Mouse (Mus musculus): ENCODE data around the gene Cd70. TPM values are rescaled to one million over a fixed set of nuclear protein-coding genes. Genes with fewer than 3 reads are reported as not detected.

Cd70 gene
- polyA plus RNA-seq (2011; ENCODE audit: insufficient read length, low read depth, missing spikeins): not detected in 2 replicates

DNA sequence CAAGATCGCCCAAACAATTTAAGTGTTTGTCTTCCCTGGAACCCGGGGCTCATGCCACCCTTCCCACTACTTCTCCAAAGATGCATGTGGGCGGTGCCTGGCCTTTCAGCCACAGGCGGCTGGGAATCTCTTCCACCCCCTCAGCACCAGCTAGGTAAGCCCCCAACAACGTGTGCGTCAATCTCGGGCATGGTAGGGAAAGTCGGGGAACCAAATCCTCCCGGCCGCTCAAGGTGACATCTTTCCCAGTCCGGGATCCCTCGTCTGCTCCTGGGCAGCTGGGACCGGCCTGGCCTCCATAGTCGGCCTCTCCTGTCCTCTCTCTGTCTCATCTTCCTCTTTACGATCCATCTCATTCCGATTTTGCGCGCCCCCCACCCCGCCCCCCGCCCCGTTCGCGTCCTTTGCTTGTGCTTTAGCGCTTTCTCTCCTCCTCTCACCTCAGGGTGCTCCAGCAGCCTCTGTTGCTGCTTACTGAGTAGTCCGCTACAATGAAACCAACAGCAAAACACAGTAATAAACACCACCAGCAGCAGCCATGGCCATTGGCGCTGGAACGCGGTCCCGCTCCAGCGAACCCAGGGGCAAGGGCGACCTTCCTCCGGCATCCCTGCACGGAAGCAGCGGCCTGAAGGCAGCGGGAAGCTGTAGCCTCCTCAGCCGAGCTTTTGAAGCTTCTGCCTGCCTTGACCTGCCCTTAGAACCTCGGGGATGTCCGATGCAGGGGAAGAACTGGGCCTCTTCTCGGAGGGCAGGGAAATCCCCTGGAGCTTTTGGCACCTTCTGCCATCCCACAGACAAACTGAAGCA lies at the start of gene Cd70:
Gene Cd70, minus strand, starts transcription at position 784 of the 810 bp plus-strand sequence.
- Histone ChIP-seq H3K4me1 (ENCODE audit: control insufficient read depth, insufficient read depth, low read length) (no peaks in the 10 kb centered on the region), H3K4me3 (ENCODE audit: insufficient read depth, low read length) (no peak within 1 kb of the TSS), H3K27ac (ENCODE audit: insufficient read depth, low read length) (no peak within 1 kb of the TSS)
- no peak for TF ChIP-seq CTCF (IDR thresholded peaks at IDR 0.05; ENCODE audit: borderline replicate concordance, insufficient read depth, low read length)
- no peak for TF ChIP-seq POLR2A (IDR thresholded peaks at IDR 0.05; ENCODE audit: low read depth, low read length)

GRCm38 (mm10) chr17:57198252-57198651 lies 48.7 kb upstream of the Cd70 start:
- H3K27ac ChIP-seq (ENCODE audit: insufficient read depth, low read length): no peak overlapping the region
- no peak overlapping the region for H3K4me3 ChIP-seq (ENCODE audit: insufficient read depth, low read length)
- TF ChIP-seq CTCF (IDR thresholded peaks at IDR 0.05; ENCODE audit: borderline replicate concordance, insufficient read depth, low read length) (no peak), POLR2A (IDR thresholded peaks at IDR 0.05; ENCODE audit: low read depth, low read length) (no peak)
- H3K4me1 ChIP-seq (ENCODE audit: control insufficient read depth, insufficient read depth, low read length): no peaks in the 10 kb centered on the region

DNA sequence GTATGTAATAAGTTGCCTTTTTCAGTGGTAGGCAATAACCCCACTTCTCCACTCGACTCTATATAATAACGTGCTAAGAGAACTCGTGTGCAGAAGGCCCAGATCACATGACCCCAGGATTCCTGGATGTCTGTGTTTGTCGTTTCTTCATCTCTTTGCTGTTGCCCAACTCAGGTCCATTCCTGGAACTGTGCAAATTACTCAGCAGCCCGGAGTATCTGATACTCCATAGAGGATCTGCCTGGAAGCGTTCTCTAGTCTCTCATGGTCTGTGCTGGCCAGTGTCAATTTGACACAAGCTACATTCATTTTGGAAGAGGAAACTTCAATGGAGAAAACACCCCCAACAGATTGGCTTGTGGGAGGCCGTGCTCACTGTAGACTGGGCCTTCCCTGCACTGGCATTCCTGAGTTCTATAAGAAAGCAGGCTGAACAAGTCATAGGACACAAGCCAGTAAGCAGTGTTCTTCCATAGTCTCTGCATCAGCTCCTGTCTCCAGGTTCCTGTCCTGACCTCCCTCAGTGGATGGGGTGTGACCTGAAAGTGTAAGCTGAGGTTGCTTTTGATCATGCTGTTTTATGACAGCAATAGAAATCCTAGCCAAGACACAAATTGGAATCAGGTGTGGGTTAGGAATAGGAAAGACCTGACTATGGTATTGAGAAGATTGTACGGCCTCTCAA lies 45.9 kb upstream of the Cd70 start:
- Histone ChIP-seq H3K4me3 (ENCODE audit: insufficient read depth, low read length) (no peak overlapping the region), H3K27ac (ENCODE audit: insufficient read depth, low read length) (no peak overlapping the region), H3K4me1 (ENCODE audit: control insufficient read depth, insufficient read depth, low read length) (no peaks in the 10 kb centered on the region)
- TF ChIP-seq CTCF (IDR thresholded peaks at IDR 0.05; ENCODE audit: borderline replicate concordance, insufficient read depth, low read length) (no peak), POLR2A (IDR thresholded peaks at IDR 0.05; ENCODE audit: low read depth, low read length) (no peak)

DNA sequence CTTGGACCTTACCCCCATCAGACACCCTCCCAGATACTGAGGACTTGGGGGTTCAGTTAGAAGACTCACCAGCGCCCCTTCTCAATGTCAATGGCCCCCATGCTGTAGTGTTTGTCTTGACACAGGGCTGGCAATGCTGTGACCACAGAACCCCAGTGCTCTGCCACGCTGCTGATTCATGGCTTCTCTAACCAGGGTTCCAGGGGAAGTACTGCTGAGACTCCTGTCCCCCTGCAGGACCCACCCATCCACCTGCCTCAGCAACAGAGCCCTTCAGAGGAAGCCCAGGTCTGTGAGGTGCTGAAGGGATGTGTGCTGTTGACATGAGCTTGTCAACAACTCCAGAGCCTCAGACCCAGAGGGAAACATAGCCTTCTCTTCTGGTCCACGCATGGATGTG lies 45.2 kb upstream of the Cd70 start:
- Histone ChIP-seq H3K4me3 (ENCODE audit: insufficient read depth, low read length) (no peak overlapping the region), H3K27ac (ENCODE audit: insufficient read depth, low read length) (no peak overlapping the region), H3K4me1 (ENCODE audit: control insufficient read depth, insufficient read depth, low read length) (no peaks in the 10 kb centered on the region)
- TF ChIP-seq CTCF (IDR thresholded peaks at IDR 0.05; ENCODE audit: borderline replicate concordance, insufficient read depth, low read length): no peak
- TF ChIP-seq POLR2A (IDR thresholded peaks at IDR 0.05; ENCODE audit: low read depth, low read length): no peak

DNA sequence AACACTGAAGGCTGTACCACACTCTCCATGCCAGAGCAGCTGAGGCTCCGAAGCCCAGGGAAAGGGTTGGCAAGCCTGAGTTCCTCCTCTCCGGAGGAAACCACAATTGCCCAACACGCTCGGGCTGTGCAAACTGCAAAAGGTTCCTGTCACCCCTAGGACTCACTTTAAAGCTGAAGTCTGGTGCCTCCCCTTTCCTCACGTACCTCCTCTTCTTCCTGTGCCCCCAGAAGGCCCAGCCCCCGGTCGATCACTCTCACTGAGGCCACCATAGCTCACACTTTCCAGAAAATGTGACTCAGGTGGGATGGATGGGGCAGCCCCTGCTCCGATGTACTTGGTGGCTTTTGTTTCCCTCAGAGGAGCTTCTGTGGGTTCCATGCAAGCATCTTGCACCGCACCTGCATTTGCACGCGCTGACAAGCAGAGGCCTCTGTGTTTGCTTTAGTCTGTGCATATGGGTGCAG lies 44.5 kb upstream of the Cd70 start, which contains the start of gene Tnfsf14:
Gene Tnfsf14, minus strand, starts transcription at position 137 of the 467 bp plus-strand sequence.
- Histone ChIP-seq H3K4me1 (ENCODE audit: control insufficient read depth, insufficient read depth, low read length) (no peaks in the 10 kb centered on the region), H3K4me3 (ENCODE audit: insufficient read depth, low read length) (no peak within 1 kb of the TSS), H3K27ac (ENCODE audit: insufficient read depth, low read length) (no peak within 1 kb of the TSS)
- no peak for TF ChIP-seq CTCF (IDR thresholded peaks at IDR 0.05; ENCODE audit: borderline replicate concordance, insufficient read depth, low read length)
- TF ChIP-seq POLR2A (IDR thresholded peaks at IDR 0.05; ENCODE audit: low read depth, low read length): no peak

- TF ChIP-seq POLR2A (IDR thresholded peaks at IDR 0.05; ENCODE audit: low read depth, low read length): no peak
- no peak for TF ChIP-seq CTCF (IDR thresholded peaks at IDR 0.05; ENCODE audit: borderline replicate concordance, insufficient read depth, low read length)
- no peak overlapping the region for H3K27ac ChIP-seq (ENCODE audit: insufficient read depth, low read length)
- H3K4me3 ChIP-seq (ENCODE audit: insufficient read depth, low read length): no peak overlapping the region
- no peaks in the 10 kb centered on the region for H3K4me1 ChIP-seq (ENCODE audit: control insufficient read depth, insufficient read depth, low read length)
Measured at GRCm38 (mm10) chr17:57188510-57189192, 39.1 kb upstream of the Cd70 start.

DNA sequence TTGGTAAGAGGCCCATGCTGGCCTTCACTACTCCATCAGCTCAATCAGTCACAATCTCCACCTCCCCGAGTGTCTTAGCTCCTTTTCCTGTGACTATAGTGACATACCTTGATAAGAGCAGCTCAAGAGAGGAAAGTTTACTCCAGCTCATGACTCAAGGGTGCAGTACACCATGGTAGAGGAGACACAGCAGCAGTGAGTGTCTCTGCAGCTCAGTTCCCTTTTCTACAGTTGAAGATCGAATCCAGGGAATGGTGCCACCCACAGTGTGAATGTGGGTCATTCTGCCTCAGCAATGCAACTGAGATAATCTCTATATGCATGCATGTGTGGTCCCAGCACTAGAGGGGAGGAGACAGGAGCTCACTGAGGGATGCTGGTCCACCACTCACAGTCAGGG lies 36.1 kb upstream of the Cd70 start:
- Histone ChIP-seq H3K27ac (ENCODE audit: insufficient read depth, low read length) (no peak overlapping the region), H3K4me3 (ENCODE audit: insufficient read depth, low read length) (no peak overlapping the region), H3K4me1 (ENCODE audit: control insufficient read depth, insufficient read depth, low read length) (no peaks in the 10 kb centered on the region)
- TF ChIP-seq POLR2A (IDR thresholded peaks at IDR 0.05; ENCODE audit: low read depth, low read length) (no peak), CTCF (IDR thresholded peaks at IDR 0.05; ENCODE audit: borderline replicate concordance, insufficient read depth, low read length) (no peak)

DNA sequence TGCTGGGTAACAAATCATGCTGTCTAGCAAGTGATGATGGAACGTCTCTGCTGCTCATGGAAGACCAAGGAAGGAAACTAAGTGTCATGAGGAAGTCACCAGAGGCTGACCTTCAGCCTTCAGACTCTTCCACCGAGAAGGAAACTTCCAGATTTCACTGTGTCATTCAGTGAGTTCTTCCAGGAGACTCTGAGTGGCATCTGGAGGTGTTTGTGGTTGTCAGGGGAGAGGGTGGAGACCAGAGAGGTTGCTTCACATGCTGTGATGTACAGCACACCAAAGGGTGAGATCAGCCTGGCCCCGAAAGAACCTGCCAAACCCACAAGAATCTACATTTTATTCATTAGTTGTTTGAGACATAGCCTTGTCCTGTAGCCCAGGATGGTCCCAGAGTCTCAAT lies 33.3 kb upstream of the Cd70 start:
- Histone ChIP-seq H3K4me3 (ENCODE audit: insufficient read depth, low read length) (no peak overlapping the region), H3K4me1 (ENCODE audit: control insufficient read depth, insufficient read depth, low read length) (no peaks in the 10 kb centered on the region), H3K27ac (ENCODE audit: insufficient read depth, low read length) (no peak overlapping the region)
- TF ChIP-seq POLR2A (IDR thresholded peaks at IDR 0.05; ENCODE audit: low read depth, low read length) (no peak), CTCF (IDR thresholded peaks at IDR 0.05; ENCODE audit: borderline replicate concordance, insufficient read depth, low read length) (no peak)

GRCm38 (mm10) chr17:57180363-57180762 lies 30.8 kb upstream of the Cd70 start:
- TF ChIP-seq CTCF (IDR thresholded peaks at IDR 0.05; ENCODE audit: borderline replicate concordance, insufficient read depth, low read length) (no peak), POLR2A (IDR thresholded peaks at IDR 0.05; ENCODE audit: low read depth, low read length) (no peak)
- no peak overlapping the region for H3K27ac ChIP-seq (ENCODE audit: insufficient read depth, low read length)
- H3K4me3 ChIP-seq (ENCODE audit: insufficient read depth, low read length): no peak overlapping the region

More at GRCm38 (mm10) chr17:57180363-57180762, 30.8 kb upstream of the Cd70 start:
- no peaks in the 10 kb centered on the region for H3K4me1 ChIP-seq (ENCODE audit: control insufficient read depth, insufficient read depth, low read length)
